Mouse (Mus musculus) MEL (cell line): ENCODE data around the gene Arfgap2. TPM values are rescaled to one million over a fixed set of nuclear protein-coding genes. Genes with fewer than 3 reads are reported as not detected.

Source experiments
- DNase-seq: peaks from one replicate; pipeline ENCODE4 v3.0.0; 2011; ENCODE audit warnings: low read depth, low spot score
- H3K27ac ChIP-seq: 2 replicates; pipeline ENCODE4 v1.5.1; 2012; ENCODE audit warnings: low read depth, mild to moderate bottlenecking, control low read depth, low read length, moderate library complexity; ENCODE audit not compliant: control insufficient read depth
- H3K27me3 ChIP-seq, 2 experiments: fragments of 150-350 bp in 1 of 2; sonication (generic) in 1 of 2; 2 replicates each; pipeline ENCODE4 v1.6.1; 2012; ENCODE audit warnings: low read length in 2 of 2, mild to moderate bottlenecking in 2 of 2, improper control_type of control experiment in 1 of 2, moderate library complexity in 1 of 2; ENCODE audit not compliant: insufficient read depth in 2 of 2, control insufficient read depth in 1 of 2
- H3K36me3 ChIP-seq, 2 experiments: 2 replicates each; pipeline ENCODE4 v1.6.1; 2012 to 2014; ENCODE audit warnings: low read length in 2 of 2, improper control_type of control experiment in 1 of 2, inconsistent platforms in 1 of 2, mild to moderate bottlenecking in 1 of 2; ENCODE audit not compliant: insufficient read depth in 2 of 2, control insufficient read depth in 1 of 2
- H3K4me1 ChIP-seq, 2 experiments: fragments of 150-350 bp in 1 of 2; sonication (generic) in 1 of 2; 2 replicates each; pipeline ENCODE4 v1.6.1; 2012; ENCODE audit warnings: low read length in 2 of 2, improper control_type of control experiment in 1 of 2, mild to moderate bottlenecking in 1 of 2; ENCODE audit not compliant: insufficient read depth in 2 of 2, control insufficient read depth in 1 of 2
- H3K4me3 ChIP-seq, 2 experiments: fragments of 150-350 bp in 1 of 2; sonication (generic) in 1 of 2; 2 replicates each; pipeline ENCODE4 v1.5.1; 2012; ENCODE audit warnings: low read depth in 2 of 2, low read length in 2 of 2, mild to moderate bottlenecking in 2 of 2, moderate library complexity in 2 of 2, control low read depth in 1 of 2, improper control_type of control experiment in 1 of 2; ENCODE audit not compliant: control insufficient read depth in 1 of 2, insufficient read depth in 1 of 2
- H3K79me2 ChIP-seq: 2 replicates; pipeline ENCODE4 v1.6.1; 2012; ENCODE audit warnings: mild to moderate bottlenecking, low read length, moderate library complexity; ENCODE audit not compliant: control insufficient read depth, poor library complexity, insufficient read depth
- H3K9ac ChIP-seq: 2 replicates; pipeline ENCODE4 v1.6.1; 2012; ENCODE audit warnings: low read depth, mild to moderate bottlenecking, control low read depth, low read length, moderate library complexity; ENCODE audit not compliant: control insufficient read depth, poor library complexity, severe bottlenecking
- H3K9me3 ChIP-seq: fragments of 150-350 bp; sonication (generic); replicated peaks from 2 replicates; pipeline ENCODE4 v1.6.1; 2012; ENCODE audit warnings: mild to moderate bottlenecking, low read length, improper control_type of control experiment, moderate library complexity; ENCODE audit not compliant: insufficient read depth
- E2F4 ChIP-seq: IDR thresholded peaks from 2 replicates; pipeline ENCODE4 v1.6.1; 2011; ENCODE audit warnings: low read depth, low read length, improper control_type of control experiment, borderline replicate concordance
- EP300 ChIP-seq, 2 experiments: IDR thresholded peaks; 2 replicates each; pipeline ENCODE4 v1.6.1; 2011; ENCODE audit warnings: improper control_type of control experiment in 2 of 2, low read length in 2 of 2, low read depth in 1 of 2, mild to moderate bottlenecking in 1 of 2
- HCFC1 ChIP-seq: IDR thresholded peaks from 2 replicates; pipeline ENCODE4 v1.6.1; 2012; ENCODE audit warnings: low read depth, mild to moderate bottlenecking, inconsistent platforms, low read length, improper control_type of control experiment, moderate library complexity
- MAZ ChIP-seq: IDR thresholded peaks from 2 replicates; pipeline ENCODE4 v1.6.1; 2012; ENCODE audit warnings: low read depth, mild to moderate bottlenecking, inconsistent platforms, low read length, improper control_type of control experiment
- POLR2AphosphoS5 ChIP-seq: IDR thresholded peaks from 2 replicates; pipeline ENCODE4 v1.6.1; 2012; ENCODE audit warnings: low read depth, borderline replicate concordance, mild to moderate bottlenecking, inconsistent platforms, low read length, moderate library complexity, mixed read lengths
- RAD21 ChIP-seq: IDR thresholded peaks from 2 replicates; pipeline ENCODE4 v1.6.1; 2011; ENCODE audit warnings: mild to moderate bottlenecking, low read depth, low read length, improper control_type of control experiment
- SIN3A ChIP-seq: IDR thresholded peaks from 2 replicates; pipeline ENCODE4 v1.6.1; 2012; ENCODE audit warnings: low read length, improper control_type of control experiment, inconsistent platforms
- TAL1 ChIP-seq: IDR thresholded peaks from 2 replicates; pipeline ENCODE4 v1.6.1; 2012; ENCODE audit warnings: mild to moderate bottlenecking, inconsistent platforms, low read length, moderate library complexity, mixed read lengths
- UBTF ChIP-seq: IDR thresholded peaks from 2 replicates; pipeline ENCODE4 v1.6.1; 2012; ENCODE audit warnings: low read depth, mild to moderate bottlenecking, inconsistent platforms, low read length, improper control_type of control experiment, moderate library complexity, borderline replicate concordance; ENCODE audit not compliant: insufficient read depth
- USF2 ChIP-seq, 2 experiments: IDR thresholded peaks; 2 replicates each; pipeline ENCODE4 v1.6.1; 2011 to 2012; ENCODE audit warnings: improper control_type of control experiment in 2 of 2, low read length in 2 of 2, borderline replicate concordance in 1 of 2, inconsistent platforms in 1 of 2, low read depth in 1 of 2, mild to moderate bottlenecking in 1 of 2; ENCODE audit not compliant: insufficient read depth in 1 of 2
- ZC3H11A ChIP-seq: IDR thresholded peaks from 2 replicates; pipeline ENCODE4 v1.6.1; 2012; ENCODE audit warnings: low read depth, mild to moderate bottlenecking, inconsistent platforms, low read length, improper control_type of control experiment
- ZKSCAN1 ChIP-seq: IDR thresholded peaks from 2 replicates; pipeline ENCODE4 v1.6.1; 2012; ENCODE audit warnings: low read depth, mild to moderate bottlenecking, inconsistent platforms, low read length, improper control_type of control experiment, moderate library complexity
- ZMIZ1 ChIP-seq: IDR thresholded peaks from 2 replicates; pipeline ENCODE4 v1.6.1; 2012; ENCODE audit warnings: low read depth, mild to moderate bottlenecking, inconsistent platforms, low read length, improper control_type of control experiment, moderate library complexity
- ZNF384 ChIP-seq: IDR thresholded peaks from 2 replicates; pipeline ENCODE4 v1.6.1; 2012; ENCODE audit warnings: low read depth, mild to moderate bottlenecking, inconsistent platforms, low read length, improper control_type of control experiment
- polyA plus RNA-seq, 2 experiments: library from polyadenylated mRNA; stranded (reverse) in 1 of 2; unstranded in 1 of 2; fragments of >175 nt in 1 of 2; fragments of >200 nt in 1 of 2; gene quantifications; 2 replicates each; pipeline versions ENCODE4 v1.2.1 to v1.2.4; 2012; ENCODE audit warnings: low replicate concordance in 2 of 2, low read depth in 1 of 2; ENCODE audit not compliant: insufficient read length in 2 of 2, insufficient read depth in 1 of 2, missing spikeins in 1 of 2
- total RNA-seq: library from RNA; depleted of rRNA; stranded (reverse); fragments of 300-350 nt; gene quantifications from 2 replicates; pipeline ENCODE4 v1.2.3, GENCODE M21; 2012; rRNA removed

Arfgap2 gene
- total and polyA plus RNA-seq, 3 experiments = 73.1 to 80.2 TPM; not detected in 1

DNA sequence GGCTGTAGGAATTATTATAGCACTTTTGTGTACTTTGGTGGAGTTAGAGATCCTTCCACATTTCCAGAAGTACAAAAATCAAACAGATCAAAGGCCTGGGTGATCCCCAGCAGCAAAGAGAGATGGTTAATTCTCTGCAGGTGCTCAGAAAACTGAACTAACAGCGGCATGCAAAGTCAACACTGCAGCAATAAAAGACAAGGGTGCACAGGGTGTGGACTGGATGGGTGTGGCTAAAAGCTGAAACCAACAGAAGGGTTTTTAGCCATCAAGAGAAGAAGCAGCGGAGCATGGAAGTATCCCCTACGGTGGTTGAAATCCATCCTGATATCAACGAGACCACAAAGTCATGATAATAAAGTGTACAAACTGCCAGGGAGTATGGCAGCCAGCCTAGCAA is 57.7 kb downstream of the Arfgap2 start (continued):
- no peak for TF ChIP-seq UBTF

DNA sequence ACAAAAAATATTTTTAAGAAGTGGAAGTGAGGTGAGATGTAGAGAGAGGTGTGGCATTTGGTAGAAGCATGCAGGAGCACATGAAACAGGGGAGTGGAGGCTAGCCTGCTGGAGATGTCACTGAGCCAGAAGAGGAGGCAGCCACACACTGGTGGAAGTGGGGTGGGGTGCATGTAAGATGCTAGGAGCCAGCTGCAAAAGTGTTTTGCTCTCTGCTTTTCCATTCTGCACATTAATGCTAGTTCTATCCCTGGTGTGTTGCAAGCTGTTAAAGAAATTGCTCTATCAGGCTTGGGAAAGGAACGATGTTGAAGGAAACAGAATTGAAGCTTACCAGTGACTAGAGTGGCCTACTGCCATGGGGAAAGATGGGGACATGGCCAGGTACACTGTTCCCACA is 59.6 kb downstream of the Arfgap2 start:
- Histone ChIP-seq H3K9me3 (no peaks in the 10 kb centered on the region), H3K79me2 (no peaks in the 10 kb centered on the region), H3K4me3 (no peak overlapping the region), H3K27me3 (no peaks in the 10 kb centered on the region), H3K27ac (no peak overlapping the region), H3K4me1 (peaks cover 20 to 23% of the 10 kb centered on the region in 2 experiments), H3K9ac (no peak overlapping the region), H3K36me3 (peaks cover 0 to 24% of the 10 kb centered on the region in 2 experiments; a peak in 2 of 4 replicates)
- TF ChIP-seq TAL1 (no peak), ZNF384 (no peak), E2F4 (no peak), EP300 (IDR thresholded peaks at IDR 0.05; ENCODE audit: low read depth in 1 of 2, low read length in 2 of 2) (no peak), USF2 (IDR thresholded peaks at IDR 0.05; ENCODE audit: borderline replicate concordance in 1 of 2, insufficient read depth in 1 of 2, low read depth in 1 of 2, low read length in 2 of 2) (no peak), SIN3A (no peak), ZMIZ1 (no peak), ZC3H11A (no peak), ZKSCAN1 (no peak), HCFC1 (no peak), MAZ (no peak), RAD21 (no peak)
- no peak for DNase-seq

DNA sequence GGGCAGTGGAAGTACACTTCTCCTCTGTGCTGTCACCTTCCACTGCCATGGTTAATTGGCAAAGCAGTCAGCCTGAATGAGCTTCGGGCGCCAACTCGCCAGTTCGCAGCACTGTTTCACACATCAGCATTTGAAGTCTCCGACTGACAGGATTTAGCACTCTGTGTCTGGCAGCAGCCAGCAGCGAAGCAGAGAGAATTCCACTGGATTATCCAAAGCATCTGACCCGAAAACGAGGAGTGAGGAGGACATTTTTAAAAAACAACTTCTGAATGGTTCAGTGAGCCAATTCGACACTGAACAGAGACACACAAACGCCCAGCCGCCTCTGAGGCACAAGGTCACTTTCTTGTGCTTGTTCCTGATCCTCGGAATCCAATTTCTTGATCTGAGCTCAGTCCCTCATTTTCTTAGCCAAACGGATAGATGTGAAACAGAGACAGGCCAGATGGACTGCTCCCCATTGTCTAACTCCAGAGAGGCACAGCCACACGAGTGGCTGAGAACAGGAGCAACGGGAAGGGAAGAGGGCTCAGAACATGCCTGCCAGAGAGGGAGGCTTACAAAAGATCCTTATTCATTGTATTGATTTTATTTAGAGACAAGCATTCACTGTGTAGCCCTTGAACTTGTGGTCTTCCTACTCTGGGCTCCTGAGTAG is 60.1 kb downstream of the Arfgap2 start:
- peaks cover 20 to 23% of the 10 kb centered on the region in 2 experiments for H3K4me1 ChIP-seq
- H3K9ac ChIP-seq = no peak overlapping the region
- no peak overlapping the region for H3K4me3 ChIP-seq
- no peaks in the 10 kb centered on the region for H3K79me2 ChIP-seq
- no peak overlapping the region for H3K27ac ChIP-seq
- H3K36me3 ChIP-seq = peaks cover 0 to 24% of the 10 kb centered on the region in 2 experiments; a peak in 2 of 4 replicates
- TF ChIP-seq E2F4 = no peak
- no peak for TF ChIP-seq USF2 (IDR thresholded peaks at IDR 0.05; ENCODE audit: borderline replicate concordance in 1 of 2, insufficient read depth in 1 of 2, low read depth in 1 of 2, low read length in 2 of 2)
- TF ChIP-seq POLR2AphosphoS5 = no peak
- no peak for DNase-seq
- no peaks in the 10 kb centered on the region for H3K27me3 ChIP-seq
- H3K9me3 ChIP-seq = no peaks in the 10 kb centered on the region

Other genes starting within 250 kb of the Arfgap2 start
- gene Rapsn, start 229.4 kb upstream of the Arfgap2 start, total RNA-seq = not detected in 2 replicates
- under 1 TPM in 1 of 2 experiments, not detected in 1; 0.10 TPM for gene Rapsn, start 229.4 kb upstream of the Arfgap2 start, polyA plus RNA-seq
- 259 and 271 TPM in 2 replicates for gene Psmc3, start 211.0 kb upstream of the Arfgap2 start, total RNA-seq
- gene Psmc3, start 211.0 kb upstream of the Arfgap2 start, polyA plus RNA-seq = 1,000 to 10,000 TPM in 1 of 2 experiments, 100 to 1,000 TPM in 1; 428 to 1,459 TPM
- 7.7 and 9.4 TPM in 2 replicates for gene Slc39a13, start 194.6 kb upstream of the Arfgap2 start, total RNA-seq
- 10 to 100 TPM in 1 of 2 experiments, not detected in 1; 19.1 TPM for gene Slc39a13, start 194.6 kb upstream of the Arfgap2 start, polyA plus RNA-seq
- 108 and 129 TPM in 2 replicates for gene Spi1, start 182.6 kb upstream of the Arfgap2 start, total RNA-seq
- gene Spi1, start 182.6 kb upstream of the Arfgap2 start, polyA plus RNA-seq = 100 to 1,000 TPM in 1 of 2 experiments, 10 to 100 TPM in 1; 95.9 to 142 TPM
- 0.19 and 0.29 TPM in 2 replicates for gene Mybpc3, start 146.8 kb upstream of the Arfgap2 start, total RNA-seq
- gene Mybpc3, start 146.8 kb upstream of the Arfgap2 start, polyA plus RNA-seq = under 1 TPM in 1 of 2 experiments, not detected in 1; 0.50 TPM
- gene Madd, start 81.1 kb upstream of the Arfgap2 start, total RNA-seq = 15.7 and 17.5 TPM in 2 replicates
- gene Madd, start 81.1 kb upstream of the Arfgap2 start, polyA plus RNA-seq = 10 to 100 TPM in 1 of 2 experiments, not detected in 1; 27.4 TPM
- 3.5 and 4.7 TPM in 2 replicates for gene Nr1h3, start 62.1 kb upstream of the Arfgap2 start, total RNA-seq
- gene Nr1h3, start 62.1 kb upstream of the Arfgap2 start, polyA plus RNA-seq = 1 to 10 TPM in 1 of 2 experiments, not detected in 1; 6.9 TPM
- gene Acp2, start 62.1 kb upstream of the Arfgap2 start, total RNA-seq = 5.4 and 7.3 TPM in 2 replicates
- 10 to 100 TPM in 1 of 2 experiments, not detected in 1; 11.3 TPM for gene Acp2, start 62.1 kb upstream of the Arfgap2 start, polyA plus RNA-seq
- gene Ddb2, start 28.0 kb upstream of the Arfgap2 start, total RNA-seq = 7.0 and 8.4 TPM in 2 replicates
- 10 to 100 TPM in 1 of 2 experiments, not detected in 1; 12.6 TPM for gene Ddb2, start 28.0 kb upstream of the Arfgap2 start, polyA plus RNA-seq
- gene Pacsin3, start 9.0 kb upstream of the Arfgap2 start, total RNA-seq = 3.4 and 4.1 TPM in 2 replicates
- gene Pacsin3, start 9.0 kb upstream of the Arfgap2 start, polyA plus RNA-seq = 1 to 10 TPM in 1 of 2 experiments, not detected in 1; 6.7 TPM
- gene 1110051M20Rik, start 179.7 kb downstream of the Arfgap2 start, total RNA-seq = 20.2 and 23.0 TPM in 2 replicates
- 10 to 100 TPM in 1 of 2 experiments, not detected in 1; 23.3 TPM for gene 1110051M20Rik, start 179.7 kb downstream of the Arfgap2 start, polyA plus RNA-seq
- 1.1 and 1.3 TPM in 2 replicates for gene Lrp4, start 192.5 kb downstream of the Arfgap2 start, total RNA-seq
- gene Lrp4, start 192.5 kb downstream of the Arfgap2 start, polyA plus RNA-seq = 1 to 10 TPM in 1 of 2 experiments, not detected in 1; 2.8 TPM